Mouse (Mus musculus) lung, postnatal 0 days (tissue): ENCODE measurements around the gene Wscd2.

ENCODE experiments used
- CTCF ChIP-seq: IDR thresholded peaks from 2 replicates; pipeline ENCODE4 v1.5.1; 2016; ENCODE audit warnings: antibody characterized with exemption, mild to moderate bottlenecking
- EP300 ChIP-seq: IDR thresholded peaks from 2 replicates; pipeline ENCODE4 v1.6.1; 2016; ENCODE audit warnings: antibody characterized with exemption, mild to moderate bottlenecking, control low read depth

DNA sequence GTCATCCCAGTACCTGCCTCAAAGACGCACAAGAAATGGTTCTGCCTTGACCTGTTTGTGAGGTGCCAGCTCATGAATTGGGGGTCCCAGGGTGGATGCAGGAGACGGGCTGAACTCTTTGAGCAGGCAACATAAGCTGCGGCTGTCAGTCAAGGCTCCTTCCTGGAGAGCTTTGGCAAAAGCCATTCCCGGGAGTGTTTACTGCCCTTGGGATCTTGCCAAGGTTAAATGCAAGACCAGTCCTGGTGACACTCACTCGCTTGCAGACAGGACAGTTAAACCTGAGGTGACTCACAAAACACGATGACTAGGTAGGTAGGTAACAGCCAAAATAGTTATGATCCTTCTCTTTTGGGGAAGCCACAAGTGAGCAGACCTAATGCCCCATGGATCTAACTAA is 30.9 kb downstream of the Wscd2 start:
- no peak for TF ChIP-seq EP300
- TF ChIP-seq CTCF, result no peak
